Mouse (Mus musculus) kidney, adult 11 months (tissue): ENCODE results near the gene Col4a2.

Source experiments
- DNase-seq: peaks from one replicate; pipeline ENCODE4 v3.0.0; 2022

Col4a2 gene

DNA sequence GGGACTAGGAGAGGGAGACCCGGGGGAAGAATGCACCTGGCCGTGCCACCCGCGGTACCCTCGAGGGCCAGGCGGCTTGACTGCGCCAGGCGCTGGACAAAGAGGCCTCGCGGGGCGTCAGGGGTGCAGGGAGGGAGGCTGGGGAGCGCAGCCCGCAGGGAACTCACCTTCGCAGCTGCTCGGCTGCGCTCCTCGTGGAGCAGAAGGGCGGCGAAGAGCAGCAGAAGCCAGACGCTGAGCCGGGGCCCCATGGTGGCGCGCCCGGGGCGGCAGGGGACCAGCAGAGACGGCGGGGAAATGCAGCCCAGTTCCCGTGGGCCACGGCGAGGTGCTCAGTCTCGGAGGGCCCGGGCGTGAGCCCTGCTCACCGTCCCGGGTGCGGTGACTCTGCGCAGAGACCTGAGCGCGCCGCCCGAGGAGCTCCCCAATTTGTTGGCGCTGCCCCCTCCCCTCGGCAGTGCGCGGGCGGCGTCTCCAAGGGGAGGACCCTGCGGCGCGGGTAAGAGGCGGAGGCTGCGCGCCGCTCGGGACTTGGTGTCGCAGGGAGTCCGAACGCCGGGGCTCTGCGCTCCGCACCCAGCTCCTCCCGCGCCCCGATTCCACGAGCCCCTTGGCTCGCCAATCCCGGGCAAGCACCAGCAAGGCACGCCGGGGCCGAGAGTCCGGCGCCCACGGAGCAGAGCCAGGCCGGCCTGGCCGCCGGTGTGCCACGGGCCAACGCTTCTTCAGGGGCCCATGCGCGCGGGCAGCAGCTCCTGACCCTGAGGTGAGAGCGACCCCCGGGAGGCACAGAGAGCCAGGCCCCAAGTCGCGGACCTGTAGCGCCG is at the start of gene Col4a2, which contains the start of gene Col4a1:
Gene Col4a2 (plus strand): TSS at position 457 of the 827 bp plus-strand sequence.
Gene Col4a1 (minus strand): TSS at position 478 of the 827 bp plus-strand sequence.
- peak; percentile 65 for DNase-seq

DNA sequence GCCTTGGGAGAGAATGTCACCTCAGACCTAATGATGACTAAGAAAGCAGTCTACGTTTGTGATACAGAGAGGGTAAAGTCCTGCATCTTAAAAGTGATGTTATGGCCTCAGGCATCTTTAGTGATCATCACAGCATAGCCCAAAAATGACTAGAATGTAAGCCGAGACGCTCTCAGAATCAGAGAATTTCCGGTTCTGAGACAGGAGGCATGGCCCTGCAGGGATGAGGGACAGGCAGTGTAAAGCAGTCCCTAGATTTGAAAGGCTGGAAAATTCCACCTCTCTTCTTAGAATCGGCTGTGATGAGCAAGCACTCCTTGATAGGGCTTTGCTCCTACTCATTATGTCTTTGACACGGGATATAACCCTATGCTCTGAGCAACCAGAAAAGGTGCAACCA is 48.8 kb upstream of the Col4a2 start:
- no peak for DNase-seq

DNA sequence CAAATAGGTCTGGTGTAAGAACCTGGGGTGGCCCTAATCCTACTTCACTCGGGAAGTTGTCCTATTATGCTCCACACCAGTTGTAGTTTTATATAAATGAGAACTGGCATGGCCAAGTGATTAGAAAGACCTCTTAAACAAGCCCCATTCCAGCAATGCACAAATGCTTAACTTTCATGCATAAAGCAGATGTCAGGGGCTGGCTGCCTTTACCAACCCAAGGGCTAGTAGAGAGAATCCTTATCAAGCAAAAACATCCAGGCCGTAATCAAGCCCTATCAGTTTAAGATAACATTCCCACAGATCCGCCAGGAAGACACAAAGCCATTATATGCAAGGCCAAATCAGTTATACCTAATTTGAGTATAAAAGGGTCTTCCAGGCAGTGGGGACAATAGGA is 46.6 kb upstream of the Col4a2 start:
- DNase-seq = no peak

DNA sequence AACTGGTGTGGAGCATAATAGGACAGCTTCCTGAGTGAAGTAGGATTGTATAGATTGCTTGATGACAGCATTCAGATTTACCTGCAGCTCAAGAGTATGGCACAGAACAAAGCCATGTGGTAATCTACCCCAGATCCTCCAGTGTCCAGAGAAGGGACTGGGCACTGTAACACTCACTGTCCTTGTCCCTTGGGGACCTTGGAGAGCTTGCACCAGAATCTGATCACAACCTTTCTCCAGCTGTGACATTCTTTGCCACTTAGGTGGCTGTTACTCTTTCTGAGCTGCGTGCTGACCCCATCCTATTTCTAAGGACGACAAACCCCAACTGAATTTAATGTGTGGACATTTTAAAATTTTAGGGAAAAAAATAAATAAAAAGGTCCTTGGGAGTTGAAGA is 46.1 kb upstream of the Col4a2 start:
- no peak for DNase-seq

DNA sequence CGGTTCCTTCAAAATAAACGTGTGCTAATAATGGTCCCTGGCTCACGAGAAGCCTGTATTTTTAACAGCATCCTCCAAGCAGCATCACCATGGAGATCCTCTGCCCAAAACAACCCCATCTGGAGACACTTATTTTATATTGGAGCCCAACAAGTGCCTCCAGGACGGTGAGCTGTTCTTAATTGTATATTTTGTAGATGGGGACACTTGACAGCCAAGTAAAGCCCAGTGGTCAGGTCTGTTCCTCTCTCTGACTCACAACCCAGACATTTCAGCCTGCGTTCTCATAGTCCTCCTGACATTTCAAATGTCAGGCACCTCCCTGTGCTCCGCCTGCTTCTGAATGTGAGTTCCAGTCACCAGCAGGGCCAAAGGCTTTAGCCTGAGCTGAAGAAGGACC is 43.9 kb upstream of the Col4a2 start:
- DNase-seq = no peak

DNA sequence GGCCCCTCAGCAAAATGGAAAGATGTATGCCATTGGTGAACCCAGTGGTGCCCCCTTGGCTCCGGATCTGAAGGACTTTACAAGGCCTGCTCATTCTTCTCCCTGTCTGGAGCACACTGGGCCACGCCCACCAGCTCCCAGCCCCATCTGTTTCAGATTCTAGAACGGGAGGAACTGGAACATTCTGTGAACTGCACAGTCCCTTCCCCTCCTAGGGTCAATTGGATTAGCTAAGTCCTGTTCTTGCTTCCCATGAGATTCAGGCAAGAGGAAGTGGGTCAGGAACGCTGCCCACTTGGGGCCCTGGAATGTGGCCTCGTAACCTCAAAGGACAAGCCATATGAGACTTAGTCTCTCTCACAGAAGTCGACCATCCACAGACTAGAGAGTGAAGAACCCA is 41.8 kb upstream of the Col4a2 start:
- peak; percentile 65 for DNase-seq

DNA sequence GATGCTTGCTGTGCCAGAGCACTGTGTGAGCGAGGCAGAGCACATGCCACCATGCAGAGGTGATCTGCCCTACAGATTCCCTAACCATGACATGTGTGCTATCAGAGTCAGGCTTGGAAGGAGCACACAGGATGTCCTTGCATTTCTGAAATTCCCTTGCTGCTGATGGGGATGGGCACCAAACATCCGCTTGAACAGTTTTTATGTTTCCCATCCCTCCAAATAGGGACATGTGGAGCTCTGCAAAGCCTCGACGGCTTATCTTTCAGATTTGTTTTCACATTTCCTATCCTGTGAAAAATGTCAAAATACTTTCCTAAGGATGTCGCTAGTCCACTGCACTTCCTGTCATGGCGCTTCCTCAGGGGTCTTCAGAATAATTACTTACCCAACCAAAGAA is 40.4 kb upstream of the Col4a2 start:
- no peak for DNase-seq

DNA sequence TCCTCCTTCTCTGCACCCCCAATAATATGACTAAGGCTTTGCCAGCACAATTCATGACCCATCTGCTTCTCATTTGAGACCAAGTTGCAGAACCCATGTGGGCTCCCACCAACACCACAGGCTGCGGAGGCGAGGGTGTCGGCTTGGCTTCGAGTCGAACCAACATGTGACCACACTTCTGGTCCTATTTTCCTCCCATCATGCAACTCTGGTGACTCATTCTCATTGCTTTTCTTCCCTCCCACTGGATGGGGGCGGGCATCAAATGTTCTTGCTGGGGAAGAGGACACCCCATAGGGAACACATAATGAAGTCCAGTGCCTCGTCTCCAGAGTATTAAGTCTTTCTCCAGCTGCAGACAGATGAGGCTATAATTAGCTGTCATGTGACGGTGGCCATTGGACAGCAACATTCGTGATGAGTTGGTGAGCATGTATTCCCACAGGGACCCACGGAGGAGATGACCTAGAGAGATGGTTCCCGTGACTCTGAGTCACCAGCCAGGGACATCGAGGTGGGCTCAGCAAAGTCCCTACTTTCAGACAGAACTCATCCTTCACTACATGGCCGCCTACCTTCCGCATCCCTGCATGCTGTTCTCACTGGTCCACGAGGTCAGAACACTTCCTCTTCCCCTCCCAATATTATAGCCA is 39.0 kb upstream of the Col4a2 start:
- no peak for DNase-seq

DNA sequence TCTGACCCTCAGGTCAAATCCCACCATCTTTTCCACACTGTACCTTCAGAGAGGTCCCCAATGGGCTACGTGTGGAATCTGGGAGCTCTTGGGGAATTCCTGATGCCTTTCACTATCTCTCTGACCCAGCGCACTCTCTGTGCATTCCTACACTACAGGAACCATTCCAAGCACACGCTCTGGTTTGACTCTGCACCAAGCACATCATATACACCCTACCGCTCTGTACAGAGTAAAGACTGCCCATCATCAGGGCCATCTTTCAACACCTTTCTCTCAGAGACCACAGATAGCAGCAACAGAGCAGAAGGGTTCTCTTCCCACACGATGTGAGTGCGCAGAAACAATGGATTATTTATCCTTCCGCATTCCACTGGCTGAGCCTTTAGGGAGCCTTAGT is 38.2 kb upstream of the Col4a2 start:
- no peak for DNase-seq

DNA sequence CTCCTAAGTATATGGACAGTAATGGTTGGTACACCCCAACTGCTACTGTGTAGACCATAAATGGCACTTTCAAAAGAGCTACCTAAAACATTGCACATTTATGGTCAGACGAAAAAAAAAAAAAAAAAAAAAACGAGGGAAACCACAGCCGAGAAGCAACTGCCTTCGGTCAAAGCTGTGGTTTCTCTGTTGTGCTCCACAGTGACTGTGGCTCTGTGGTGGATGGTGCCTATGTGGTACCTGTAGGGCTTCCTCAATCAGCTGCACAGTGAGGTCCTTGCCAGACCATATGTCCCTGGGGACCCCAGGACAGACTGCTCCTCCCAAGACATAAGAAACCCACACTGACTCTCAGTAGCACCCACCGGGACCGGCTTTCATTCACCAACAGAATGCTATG is 36.3 kb upstream of the Col4a2 start:
- DNase-seq = no peak

DNA sequence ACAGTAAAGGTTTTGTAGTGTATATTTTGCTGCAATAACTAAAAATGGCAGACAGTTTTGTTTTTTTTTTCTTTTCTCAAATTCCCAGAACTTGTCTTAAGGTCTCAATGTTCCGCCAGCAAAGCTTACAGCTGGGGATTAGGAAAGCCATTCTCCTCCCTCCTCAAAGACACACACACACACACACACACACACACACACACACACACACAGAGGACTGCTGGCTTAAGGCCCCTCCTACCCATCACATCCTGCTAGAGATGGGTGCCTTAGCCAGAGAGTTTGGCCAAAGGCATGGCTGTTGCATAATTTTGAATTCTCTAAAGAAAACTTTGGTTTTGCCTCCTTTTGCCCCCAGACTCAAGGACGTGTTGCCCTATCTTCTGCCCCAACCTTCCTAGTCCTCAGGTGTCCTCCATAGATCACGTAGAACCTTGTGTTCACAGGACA is 35.0 kb upstream of the Col4a2 start:
- no peak for DNase-seq

DNA sequence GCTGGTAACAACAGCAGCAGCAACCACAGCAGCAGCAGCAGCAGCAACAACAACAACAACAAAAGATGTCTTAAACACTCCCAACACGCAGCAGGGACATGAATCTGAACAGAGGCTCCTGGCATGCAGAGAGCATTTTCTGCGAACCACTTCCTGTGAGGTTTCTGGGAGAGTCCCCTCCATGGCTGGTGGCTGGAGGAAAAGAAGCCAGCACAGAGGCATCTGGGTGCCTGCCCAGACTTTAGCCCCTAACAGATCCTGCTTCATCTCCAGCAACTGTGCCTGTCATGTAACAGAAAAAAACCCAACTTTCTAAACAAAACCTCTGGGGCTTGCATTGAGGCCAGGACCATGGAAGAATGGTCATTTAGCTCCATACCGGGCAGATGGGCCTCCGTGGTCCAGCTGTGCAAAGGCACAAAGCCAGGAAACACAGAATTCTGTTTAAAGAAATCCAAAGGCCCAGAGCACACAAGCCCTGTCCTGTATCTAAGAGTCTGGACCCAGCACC is 34.4 kb upstream of the Col4a2 start:
- DNase-seq = no peak

DNA sequence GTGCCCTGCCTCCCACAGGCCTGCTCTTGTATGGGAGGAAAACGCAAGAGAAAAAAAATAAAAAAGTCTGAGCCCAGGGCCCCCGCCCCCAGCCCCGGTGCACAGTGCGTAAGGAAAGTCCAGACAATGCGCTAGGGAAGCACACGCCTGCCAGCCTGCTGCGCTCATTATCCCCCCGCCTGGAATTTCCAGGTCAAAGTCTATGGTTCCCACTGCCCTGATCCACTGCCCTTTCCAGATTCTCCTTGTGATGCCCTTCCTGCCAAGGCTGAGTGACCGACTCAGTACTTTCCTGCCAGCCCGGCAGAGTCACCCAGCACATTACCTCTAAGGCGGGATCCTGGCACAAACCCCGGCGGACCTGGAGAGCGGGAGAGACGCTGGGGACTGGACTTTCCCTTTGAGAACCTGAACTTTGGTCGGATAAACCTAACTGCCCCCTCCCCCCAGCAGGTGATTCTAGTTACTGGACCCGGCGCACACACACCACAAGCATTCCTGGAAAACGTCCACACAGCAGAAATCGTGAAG is 33.2 kb upstream of the Col4a2 start:
- DNase-seq = peak; percentile 93

DNA sequence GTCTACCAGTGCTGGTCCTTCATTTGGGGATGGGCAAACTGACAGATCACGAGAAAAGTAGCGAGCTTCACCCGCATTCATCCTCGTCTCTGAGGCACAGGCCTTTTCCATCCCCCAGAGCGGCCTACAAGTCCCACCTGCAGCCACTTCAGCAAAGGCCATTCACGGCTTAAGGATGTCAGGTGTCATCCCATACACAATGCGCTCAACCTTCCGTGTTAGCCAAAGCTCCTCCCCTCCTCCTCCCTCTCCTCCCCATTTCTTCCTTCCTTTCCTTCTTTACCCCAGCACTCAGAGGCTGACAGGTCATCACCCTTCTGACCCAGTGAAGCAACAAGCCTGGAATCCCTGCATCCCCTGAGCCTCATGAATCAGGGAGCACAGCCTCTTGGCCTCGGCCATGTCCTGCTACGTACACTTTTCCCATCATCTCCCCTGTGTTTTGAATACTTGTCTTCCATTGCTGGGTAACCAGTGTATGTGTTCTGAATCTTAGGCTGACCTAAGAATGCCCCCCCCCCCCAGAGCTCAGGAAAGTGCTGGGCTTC is 31.8 kb upstream of the Col4a2 start:
- no peak for DNase-seq

DNA sequence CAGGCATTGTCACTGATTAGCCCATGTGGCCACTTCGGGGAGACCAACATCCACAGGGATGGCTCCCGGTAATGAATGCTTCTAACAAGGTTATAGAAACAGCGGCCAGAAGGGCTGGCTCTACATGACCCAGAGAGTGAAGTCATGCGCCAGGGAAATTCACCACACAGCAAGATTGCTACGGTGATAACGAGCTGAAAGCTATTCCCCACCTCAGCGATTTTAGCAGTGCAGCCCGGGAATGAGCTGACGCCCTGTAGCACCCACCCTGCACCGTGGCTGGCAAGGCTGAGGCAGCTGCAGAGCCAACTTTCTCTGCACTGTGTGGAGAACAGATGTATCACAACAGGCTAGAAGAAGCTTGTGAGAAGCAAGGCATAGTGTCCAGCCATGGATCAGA is 30.5 kb upstream of the Col4a2 start:
- peak; percentile 59 for DNase-seq

DNA sequence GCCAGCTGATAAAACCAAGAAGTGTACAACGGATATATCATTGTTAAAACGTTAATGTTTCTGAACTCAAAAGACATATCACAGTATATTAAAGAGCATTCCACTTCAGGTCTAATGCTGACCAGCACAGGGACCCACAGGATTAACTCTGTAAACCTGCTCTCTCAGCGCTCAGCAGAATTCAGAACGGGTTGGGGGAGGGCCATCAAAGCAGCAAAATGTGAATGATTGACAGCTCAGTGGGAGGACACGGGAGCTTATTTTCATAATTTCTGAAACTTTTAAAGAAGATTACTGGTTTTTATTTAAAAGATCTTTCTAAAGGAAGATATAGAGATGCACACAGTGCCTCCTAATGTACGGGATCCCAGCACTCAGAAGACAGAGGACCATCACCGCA is 29.9 kb upstream of the Col4a2 start:
- no peak for DNase-seq

DNA sequence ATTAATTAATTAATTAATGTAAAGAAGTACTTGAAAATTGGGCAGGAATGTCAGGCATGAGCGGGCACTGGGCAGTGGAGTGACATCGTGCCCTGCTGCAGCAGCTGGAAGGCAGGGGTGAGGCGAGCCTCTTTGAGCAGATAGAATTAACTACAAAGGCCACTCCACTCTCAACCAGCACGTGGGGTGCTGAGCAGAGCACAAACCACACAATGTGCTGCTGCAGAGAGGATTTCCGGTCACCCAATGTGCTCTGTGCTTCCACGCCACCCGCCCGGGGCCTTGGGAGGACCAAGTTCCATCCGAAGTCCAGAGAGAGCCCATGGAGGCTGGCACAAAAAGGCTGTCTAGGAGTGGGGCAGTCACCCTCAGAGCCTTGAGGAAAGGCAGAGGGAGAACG is 29.4 kb upstream of the Col4a2 start:
- DNase-seq = peak; percentile 64

DNA sequence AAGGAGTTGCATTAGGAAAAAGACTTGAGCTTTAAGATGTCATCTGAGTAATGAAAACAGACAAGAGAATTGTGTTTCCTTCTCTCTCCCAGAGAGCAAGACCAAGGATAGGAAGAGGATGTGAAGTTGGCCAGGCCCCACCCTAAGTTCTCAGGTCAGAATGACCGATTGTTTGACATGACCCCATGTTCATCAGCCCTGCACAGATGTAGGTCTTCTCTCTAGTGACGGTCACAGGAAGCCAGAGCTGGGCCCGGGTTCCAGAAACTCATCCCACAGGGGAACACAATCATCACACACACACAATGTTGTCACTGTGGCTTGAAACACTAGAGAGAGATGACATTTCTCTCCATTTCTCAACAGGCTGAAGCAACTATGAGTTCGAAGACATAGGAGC is 27.2 kb upstream of the Col4a2 start:
- no peak for DNase-seq

DNA sequence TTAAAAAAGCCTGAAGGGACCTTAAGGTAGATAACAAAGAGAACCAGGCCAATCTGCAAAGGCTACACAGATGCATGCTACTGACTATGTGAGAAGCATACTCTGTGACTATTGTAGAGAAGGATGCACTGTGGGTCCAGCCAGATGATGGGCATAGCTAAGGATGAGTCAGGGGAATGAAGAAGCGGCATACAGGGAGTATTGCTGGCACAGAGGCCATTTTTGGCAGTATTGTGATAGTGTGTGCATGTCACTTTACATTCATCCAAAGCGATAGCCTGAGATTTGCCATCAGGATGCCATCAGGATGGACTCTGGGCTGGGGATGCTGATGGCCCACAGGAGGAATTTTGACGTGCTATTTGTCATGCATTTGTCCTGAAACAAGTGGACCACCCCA is 25.5 kb upstream of the Col4a2 start:
- no peak for DNase-seq

DNA sequence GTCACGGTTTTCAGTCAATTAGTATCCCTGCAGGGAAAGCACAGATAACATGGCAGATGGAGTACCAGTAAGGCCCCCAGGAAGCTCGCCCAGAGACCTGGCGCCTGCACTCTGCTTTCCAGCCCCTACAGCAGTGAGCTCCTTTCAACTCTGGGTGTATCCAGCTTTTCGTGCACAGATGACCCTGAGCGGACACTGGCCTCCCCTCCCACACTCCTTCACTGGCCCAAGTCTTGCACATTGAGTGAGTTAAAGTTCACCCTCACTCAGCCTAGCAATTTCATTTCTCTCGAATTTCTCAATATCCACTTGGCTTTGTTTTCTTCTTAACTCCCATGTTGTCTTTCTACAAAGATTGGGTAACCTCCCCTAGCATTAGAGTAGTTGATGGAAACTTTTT is 24.3 kb upstream of the Col4a2 start:
- no peak for DNase-seq

DNA sequence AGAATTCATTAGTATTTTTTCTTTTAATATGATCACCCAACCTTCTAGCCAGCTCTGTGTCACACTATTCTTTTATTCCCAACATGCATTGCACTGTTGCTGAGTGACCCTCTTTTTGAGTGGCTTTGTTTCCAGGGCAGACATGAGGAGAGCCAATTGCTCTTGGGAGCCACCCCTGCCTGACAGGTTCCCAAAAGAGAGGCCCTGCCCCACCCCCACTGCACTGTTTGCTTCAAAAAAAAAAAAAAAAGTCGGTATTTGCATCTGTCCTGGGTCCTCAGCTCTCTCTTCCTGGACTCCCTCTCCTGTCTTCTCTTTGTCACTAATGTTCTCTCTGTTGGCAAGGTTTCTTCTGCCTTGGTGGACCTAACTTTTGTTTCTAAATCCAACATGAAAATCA is 22.1 kb upstream of the Col4a2 start:
- DNase-seq = no peak

DNA sequence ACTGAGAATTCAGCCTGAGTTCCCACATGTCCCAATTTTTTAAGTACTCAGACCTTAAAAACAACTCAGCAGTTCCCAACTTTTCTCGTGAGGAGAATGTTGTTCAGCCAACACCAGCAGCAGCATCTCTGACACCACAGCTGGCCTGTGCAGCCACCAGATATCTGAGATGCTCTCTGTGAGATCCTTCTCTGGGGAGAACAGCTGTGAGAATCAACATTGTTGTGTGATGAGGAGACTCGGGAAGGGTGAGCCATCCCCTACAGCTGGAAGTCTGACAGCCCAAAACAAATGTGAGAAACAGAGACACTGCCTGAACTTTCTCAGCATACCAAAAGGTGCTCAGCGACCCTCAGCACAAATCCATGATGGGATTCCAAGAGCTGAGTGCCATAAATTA is 20.0 kb upstream of the Col4a2 start:
- DNase-seq = no peak

DNA sequence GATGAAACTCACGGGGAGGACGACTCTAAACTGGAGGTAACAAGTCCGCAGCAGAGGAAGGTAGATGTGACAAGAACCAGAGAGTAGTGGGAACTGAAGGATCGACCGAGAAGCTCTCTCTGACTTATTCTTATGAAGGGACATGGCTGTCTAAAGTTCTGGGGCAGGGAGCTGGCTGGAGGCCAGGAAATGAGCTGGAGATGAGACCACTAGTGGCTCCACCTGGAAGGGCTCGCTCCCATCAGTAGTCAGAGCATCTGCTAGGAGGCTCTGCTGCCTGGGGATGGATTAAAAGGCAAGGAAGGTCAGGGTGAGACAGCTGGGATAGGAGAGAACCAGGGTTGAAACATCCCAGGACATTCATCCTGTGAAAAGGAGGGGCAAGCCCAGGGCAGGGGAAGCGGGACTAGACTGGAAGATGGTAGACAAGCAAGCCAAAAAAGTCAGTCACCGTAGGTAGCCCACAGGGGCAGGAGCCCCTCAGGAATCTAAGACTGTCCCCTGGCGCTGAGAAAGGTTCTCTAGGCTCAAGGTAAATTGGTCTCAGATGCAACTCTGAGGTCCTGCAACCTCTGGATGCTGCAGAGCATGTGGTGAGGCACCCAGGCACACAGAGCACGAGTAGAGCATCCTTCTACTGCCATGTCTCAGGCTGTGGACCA is 16.2 kb upstream of the Col4a2 start:
- no peak for DNase-seq
